8 mouse cellular contexts compared by ENCODE assay signal in genomic region chr3:153912546-153913509, GRCm38 (mm10). TPM values are rescaled to one million over a fixed set of nuclear protein-coding genes. Genes with fewer than 3 reads are reported as not detected.
DNase-seq lines count a peak whose midpoint lies in the region; ATAC-seq and TF ChIP-seq lines count a peak whose summit lies in the region.

TSS of gene Rabggtb (minus strand) at chr3:153913009.

- no peak for TF ChIP-seq CTCF in bone marrow, adult 2 months (IDR thresholded peaks at IDR 0.05; ENCODE audit: control insufficient read depth, insufficient read depth, low read length)

- H3K4me1 ChIP-seq in bone marrow, adult 2 months (ENCODE audit: control insufficient read depth, insufficient read depth, low read length): peaks cover 2% of the 10 kb centered on the region
- H3K4me1 ChIP-seq in embryonic facial prominence, embryonic 15.5 days: peaks cover 27% of the 10 kb centered on the region
- H3K4me1 ChIP-seq in kidney, embryonic 14.5 days (ENCODE audit: control insufficient read depth, insufficient read depth, low read length): peaks cover 31% of the 10 kb centered on the region
- H3K4me1 ChIP-seq in limb, embryonic 15.5 days: peaks cover 37% of the 10 kb centered on the region

- peaks cover 37% of the 10 kb centered on the region for H3K36me3 ChIP-seq in embryonic facial prominence, embryonic 15.5 days
- peaks cover 39% of the 10 kb centered on the region for H3K36me3 ChIP-seq in kidney, embryonic 14.5 days (ENCODE audit: control insufficient read depth, insufficient read depth, low read length)
- H3K36me3 ChIP-seq in limb, embryonic 15.5 days: peaks cover 36% of the 10 kb centered on the region

- TF ChIP-seq POLR2A in bone marrow, adult 2 months (IDR thresholded peaks at IDR 0.05; ENCODE audit: borderline replicate concordance, control insufficient read depth, low read depth, low read length): peak; percentile 97; the same call in 1 of the 2 replicates

- peak within 1 kb of the TSS; percentile 74 for H3K4me2 ChIP-seq in embryonic facial prominence, embryonic 15.5 days (replicated peaks)
- H3K4me2 ChIP-seq in kidney, embryonic 14.5 days (replicated peaks; ENCODE audit: low read depth, low read length): peak within 1 kb of the TSS; percentile 86
- H3K4me2 ChIP-seq in limb, embryonic 15.5 days: peak within 1 kb of the TSS; percentile 72

- DNase-seq in 3T3-L1 (ENCODE audit: low read depth, low spot score): peak; percentile 90
- peak; percentile 94 to 95 for DNase-seq in heart, adult 9 months (ENCODE audit: low spot score in 2 of 2)
- peak; percentile 71 to 87 for DNase-seq in monocyte, adult 2 months (ENCODE audit: low read depth in 1 of 2, low spot score in 2 of 2)
- peak; percentile 91 to 93 for DNase-seq in spleen, postnatal 36 days (ENCODE audit: low spot score in 2 of 2)

- H3K27ac ChIP-seq in bone marrow, adult 2 months (ENCODE audit: control insufficient read depth, insufficient read depth, low read depth, low read length, poor library complexity): peak within 1 kb of the TSS; percentile 79
- H3K27ac ChIP-seq in embryonic facial prominence, embryonic 15.5 days (replicated peaks): peak within 1 kb of the TSS; percentile 95
- H3K27ac ChIP-seq in kidney, embryonic 14.5 days (ENCODE audit: low read depth, low read length): peak within 1 kb of the TSS; percentile 95
- H3K27ac ChIP-seq in limb, embryonic 15.5 days: peak within 1 kb of the TSS; percentile 97

- H3K4me3 ChIP-seq in bone marrow, adult 2 months (replicated peaks; ENCODE audit: control insufficient read depth, low read depth, low read length): peak within 1 kb of the TSS; percentile 91
- H3K4me3 ChIP-seq in embryonic facial prominence, embryonic 15.5 days (replicated peaks): peak within 1 kb of the TSS; percentile 90
- H3K4me3 ChIP-seq in kidney, embryonic 14.5 days (ENCODE audit: low read length): peak within 1 kb of the TSS; percentile 93
- H3K4me3 ChIP-seq in limb, embryonic 15.5 days: peak within 1 kb of the TSS; percentile 84

- WGBS in bone marrow, adult 2 months: 1% methylated on average over 65 of the region's 65 CpGs
- under 1% methylated on average over 65 of the region's 65 CpGs for WGBS in embryonic facial prominence, embryonic 15.5 days
- WGBS in kidney, embryonic 14.5 days: 1% methylated on average over 65 of the region's 65 CpGs
- under 1% methylated on average over 65 of the region's 65 CpGs for WGBS in limb, embryonic 15.5 days

- ATAC-seq in embryonic facial prominence, embryonic 15.5 days (ENCODE audit: insufficient number of reproducible peaks, low FRiP score, low TSS enrichment, low read depth): peak; percentile 96
- peak; percentile 96 for ATAC-seq in kidney, embryonic 14.5 days (ENCODE audit: low FRiP score, low TSS enrichment)
- peak; percentile 96 for ATAC-seq in limb, embryonic 15.5 days (ENCODE audit: insufficient number of reproducible peaks, low FRiP score, low TSS enrichment, low read depth)

- H3K9me3 ChIP-seq in embryonic facial prominence, embryonic 15.5 days (replicated peaks): no peaks in the 10 kb centered on the region
- no peaks in the 10 kb centered on the region for H3K9me3 ChIP-seq in kidney, embryonic 14.5 days (ENCODE audit: control insufficient read depth, low read length)
- H3K9me3 ChIP-seq in limb, embryonic 15.5 days: no peaks in the 10 kb centered on the region

- H3K27me3 ChIP-seq in embryonic facial prominence, embryonic 15.5 days: no peaks in the 10 kb centered on the region
- no peaks in the 10 kb centered on the region for H3K27me3 ChIP-seq in kidney, embryonic 14.5 days (ENCODE audit: control insufficient read depth, insufficient read depth, low read length)
- H3K27me3 ChIP-seq in limb, embryonic 15.5 days: no peaks in the 10 kb centered on the region

- H3K9ac ChIP-seq in embryonic facial prominence, embryonic 15.5 days: peak within 1 kb of the TSS; percentile 93
- peak within 1 kb of the TSS; percentile 99 for H3K9ac ChIP-seq in kidney, embryonic 14.5 days (ENCODE audit: low read depth, low read length)
- H3K9ac ChIP-seq in limb, embryonic 15.5 days: peak within 1 kb of the TSS; percentile 96

RNA-seq across cellular contexts. Expression of gene Rabggtb, which starts in this region (rescaled TPM):
- 75.6 and 75.8 TPM in 2 replicates for polyA plus RNA-seq in bone marrow, adult 2 months (2011; ENCODE audit: insufficient read depth, insufficient read length, low replicate concordance, missing spikeins)
- polyA plus RNA-seq in embryonic facial prominence, embryonic 15.5 days (2015; fragmentation: Nextera tagmentation; extraction: Ambion mirVana): 46.5 and 51.4 TPM in 2 replicates
- 62.5 and 68.2 TPM in 2 replicates for polyA plus RNA-seq in kidney, embryonic 14.5 days (2014; fragmentation: Nextera tagmentation; extraction: Ambion mirVana)
- 45.9 and 49.6 TPM in 2 replicates for polyA plus RNA-seq in limb, embryonic 15.5 days (2015; fragmentation: Nextera tagmentation; extraction: Ambion mirVana)

Comparison
In these comparisons a context has a peak if more than half of its experiments do, and no peak if none do; other contexts are left out.
1. Peak in every context shown above with its lines: DNase-seq, ATAC-seq, H3K4me3 ChIP-seq and H3K27ac ChIP-seq.